22 mouse cellular contexts compared by ENCODE assay signal in the genomic region with DNA sequence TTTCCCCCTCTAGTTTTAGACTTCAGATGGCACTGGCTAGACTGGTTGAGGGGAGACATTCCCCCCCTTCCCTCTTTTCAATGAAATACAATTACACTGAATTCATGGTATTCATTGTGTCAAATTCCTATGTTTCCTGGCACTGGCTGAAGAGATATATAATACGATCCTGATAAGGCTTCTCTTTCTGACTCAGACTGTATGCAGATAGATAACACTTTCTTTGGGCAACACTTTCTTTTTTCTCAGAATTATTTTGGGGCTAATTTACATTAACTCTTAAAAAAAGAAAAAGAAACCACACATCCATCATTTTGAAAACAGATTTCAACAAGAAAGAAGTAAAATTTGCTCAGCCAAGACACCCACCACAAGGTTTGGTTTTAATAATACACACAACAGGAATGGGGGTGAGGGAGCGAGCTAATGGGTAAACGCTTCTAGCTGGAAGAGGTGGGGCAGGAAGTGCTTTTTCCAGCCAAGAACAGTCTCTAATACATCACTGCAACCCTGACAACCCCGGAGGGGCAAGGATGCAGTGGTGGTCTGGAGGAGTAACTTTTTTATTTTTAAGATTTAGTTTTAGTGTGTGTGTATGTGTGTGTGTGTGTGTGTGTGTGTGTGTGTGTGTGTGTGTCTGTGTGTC. TPM values are rescaled to one million over a fixed set of nuclear protein-coding genes. Genes with fewer than 3 reads are reported as not detected.
DNase-seq lines count a peak whose midpoint lies in the region; ATAC-seq and TF ChIP-seq lines count a peak whose summit lies in the region.
"Had no signal": no experiment of that assay in that cellular context is flagged by ENCODE, and none has a peak within 500 bp of the region (broad histone marks: within the 10 kb centered on the region; RNA-seq: fewer than 3 reads in every experiment).

No protein-coding gene starts in this region.

- peak; percentile 51; the same call in 1 of the 2 replicates for ATAC-seq in frontal cortex, adult (ENCODE audit: low TSS enrichment)
- 0 out of 2 replicates have a peak, but pooled peaks have one; percentile 40 for ATAC-seq in lung, postnatal 0 days
- ATAC-seq in megakaryocyte-erythroid progenitor cell, adult 5-6 weeks (replicated peaks; ENCODE audit: low FRiP score, low TSS enrichment, poor library complexity, severe bottlenecking): 0 out of 2 replicates have a peak, but pooled peaks have one; percentile 12
- ATAC-seq: forebrain, embryonic 14.5 days; intestine, embryonic 16.5 days had no signal

- H3K36me3 ChIP-seq in lung, postnatal 0 days (ENCODE audit: insufficient read depth, low read length): no peaks in the 10 kb centered on the region
- no peaks in the 10 kb centered on the region for H3K36me3 ChIP-seq in heart, embryonic 10.5 days
- H3K36me3 ChIP-seq: embryonic facial prominence, embryonic 15.5 days; forebrain, embryonic 10.5 days; hindbrain, embryonic 10.5 days; hindbrain, embryonic 15.5 days had no signal

- no peaks in the 10 kb centered on the region for H3K4me1 ChIP-seq in lung, postnatal 0 days (ENCODE audit: insufficient read depth, low read depth, low read length)
- H3K4me1 ChIP-seq in brown adipose tissue, adult 24 weeks (ENCODE audit: control insufficient read depth, insufficient read depth, insufficient read length, low read length): peaks cover 10% of the 10 kb centered on the region; the same call in 1 of the 2 replicates
- H3K4me1 ChIP-seq in heart, embryonic 10.5 days: 0 out of 2 replicates have a peak, but pooled peaks cover 6% of the 10 kb centered on the region

- peak; percentile 56 for TF ChIP-seq EP300 in lung, postnatal 0 days (IDR thresholded peaks at IDR 0.05)

- H3K9ac ChIP-seq in lung, postnatal 0 days (replicated peaks; ENCODE audit: low read depth): no peak overlapping the region
- H3K9ac ChIP-seq: embryonic facial prominence, embryonic 15.5 days; hindbrain, embryonic 15.5 days had no signal

- no peak for TF ChIP-seq CTCF in lung, postnatal 0 days (IDR thresholded peaks at IDR 0.05)

- no peak overlapping the region for H3K27ac ChIP-seq in lung, postnatal 0 days (ENCODE audit: low read length)
- 0 out of 2 replicates have a peak overlapping the region, but pooled peaks have one; percentile 18 for H3K27ac ChIP-seq in brown adipose tissue, adult 24 weeks (replicated peaks; ENCODE audit: low read depth, low read length)
- no peak overlapping the region for H3K27ac ChIP-seq in heart, embryonic 10.5 days
- H3K27ac ChIP-seq: embryonic facial prominence, embryonic 15.5 days; forebrain, embryonic 10.5 days; hindbrain, embryonic 10.5 days; hindbrain, embryonic 15.5 days had no signal

- no peak overlapping the region for H3K4me2 ChIP-seq in lung, postnatal 0 days (replicated peaks; ENCODE audit: low read depth, low read length)
- H3K4me2 ChIP-seq: embryonic facial prominence, embryonic 15.5 days; hindbrain, embryonic 15.5 days had no signal

- no peaks in the 10 kb centered on the region for H3K9me3 ChIP-seq in lung, postnatal 0 days (ENCODE audit: low read length)
- H3K9me3 ChIP-seq in heart, embryonic 10.5 days: no peaks in the 10 kb centered on the region
- H3K9me3 ChIP-seq: hindbrain, embryonic 15.5 days had no signal

- DNase-seq in frontal cortex, postnatal 10 days (ENCODE audit: low spot score in 2 of 2): no peak
- no peak for DNase-seq in lung, postnatal 0 days (ENCODE audit: low spot score)
- DNase-seq in lung, adult 18-20 months: no peak
- no peak for DNase-seq in heart, embryonic 10.5 days (ENCODE audit: low spot score)
- no peak for DNase-seq in adrenal gland, postnatal 25 days
- DNase-seq: adrenal gland, adult 2 months; adrenal gland, postnatal 36 days; cerebellum, adult 18-20 months; cerebellum, adult 9-11 months; embryo, embryonic 11 days; gastrocnemius, postnatal 14 days; heart, postnatal 10 days had no signal

- 31% methylated on average over 4 of the region's 4 CpGs for WGBS in lung, postnatal 0 days
- 65% methylated on average over 4 of the region's 4 CpGs for WGBS in heart, embryonic 10.5 days

- no peaks in the 10 kb centered on the region for H3K27me3 ChIP-seq in lung, postnatal 0 days (replicated peaks; ENCODE audit: insufficient read depth, low read length)
- H3K27me3 ChIP-seq in heart, embryonic 10.5 days (ENCODE audit: insufficient read depth, poor library complexity, severe bottlenecking): no peaks in the 10 kb centered on the region
- H3K27me3 ChIP-seq: embryonic facial prominence, embryonic 15.5 days; hindbrain, embryonic 15.5 days had no signal

- no peak overlapping the region for H3K4me3 ChIP-seq in lung, postnatal 0 days (ENCODE audit: low read depth, low read length)
- H3K4me3 ChIP-seq in brown adipose tissue, adult 24 weeks (ENCODE audit: insufficient read depth, low read depth, low read length): no peak overlapping the region
- no peak overlapping the region for H3K4me3 ChIP-seq in heart, embryonic 10.5 days
- H3K4me3 ChIP-seq: embryonic facial prominence, embryonic 15.5 days; erythroblast, embryonic 14.5 days; forebrain, embryonic 10.5 days; hindbrain, embryonic 10.5 days; hindbrain, embryonic 15.5 days had no signal

RNA-seq across cellular contexts. Expression of a gene that starts 52.0 kb away (rescaled TPM):
- polyA plus RNA-seq in lung, postnatal 0 days (2015; fragmentation: Nextera tagmentation; extraction: Ambion mirVana): 15.0 and 15.5 TPM in 2 replicates
- polyA plus RNA-seq in brown adipose tissue, adult 24 weeks (2012; ENCODE audit: insufficient read depth, insufficient read length, missing spikeins): 25.6 and 41.9 TPM in 2 replicates
- 11.9 and 19.7 TPM in 2 replicates for total RNA-seq in megakaryocyte-erythroid progenitor cell, adult 5-6 weeks (2014; fragmentation: Nextera tagmentation)
- total RNA-seq in megakaryocyte-erythroid progenitor cell, adult 5-6 weeks (2017): 11.9 and 12.9 TPM in 2 replicates
- 16.1 and 21.9 TPM in 2 replicates for polyA plus RNA-seq in heart, embryonic 10.5 days (2016; fragmentation: Nextera tagmentation; extraction: Ambion mirVana)
- total RNA-seq in adrenal gland, postnatal 25 days (2021): 60.2 and 64.4 TPM in 2 replicates
